Mouse (Mus musculus) forebrain, embryonic 13.5 days (tissue): ENCODE measurements around the gene Bmp4. TPM values are rescaled to one million over a fixed set of nuclear protein-coding genes. Genes with fewer than 3 reads are reported as not detected.
A peak's percentile ranks its signal among the peaks of the same experiment; 100 is the strongest.

ENCODE experiments used
- ATAC-seq: fragments of 200-750 bp; cut with Nextera tagmentation; 2 replicates; pipeline ENCODE4 v1.8.0; 2017
- H3K27ac ChIP-seq: fragments of 300-500 bp; sonication (generic); 2 replicates; pipeline ENCODE4 v1.5.1; 2015; ENCODE audit warnings: inconsistent platforms, mild to moderate bottlenecking, moderate library complexity
- H3K27me3 ChIP-seq: fragments of 300-500 bp; sonication (generic); 2 replicates; pipeline ENCODE4 v1.6.1; 2015; ENCODE audit warnings: mild to moderate bottlenecking, inconsistent platforms
- H3K36me3 ChIP-seq: fragments of 300-500 bp; sonication (generic); 2 replicates; pipeline ENCODE4 v1.6.1; 2015; ENCODE audit warnings: mild to moderate bottlenecking, inconsistent platforms; ENCODE audit not compliant: poor library complexity, severe bottlenecking
- H3K4me1 ChIP-seq: fragments of 300-500 bp; sonication (generic); 2 replicates; pipeline ENCODE4 v1.6.1; 2015; ENCODE audit warnings: inconsistent platforms
- H3K4me2 ChIP-seq: fragments of 300-500 bp; sonication (generic); 2 replicates; pipeline ENCODE4 v1.6.1; 2015; ENCODE audit warnings: inconsistent platforms, mild to moderate bottlenecking, moderate library complexity
- H3K4me3 ChIP-seq: fragments of 300-500 bp; sonication (generic); 2 replicates; pipeline ENCODE4 v1.5.1; 2015; ENCODE audit warnings: mild to moderate bottlenecking, inconsistent platforms
- H3K9ac ChIP-seq: fragments of 300-500 bp; sonication (generic); 2 replicates; pipeline ENCODE4 v1.6.1; 2015; ENCODE audit warnings: mild to moderate bottlenecking, inconsistent platforms
- H3K9me3 ChIP-seq: fragments of 300-500 bp; sonication (generic); replicated peaks from 2 replicates; pipeline ENCODE4 v1.6.1; 2016; ENCODE audit warnings: inconsistent platforms
- WGBS: fragments of 180-500 bp; shearing (Covaris S2); methylation state at CpG from one replicate; pipeline ENCODE4 v1.1.7; 2015; 5-methylcytosine and 5-hydroxymethylcytosine counted together
- polyA plus RNA-seq: library from polyadenylated mRNA; unstranded; fragments of >200 nt; fragmentation: Nextera tagmentation; extraction: Ambion mirVana; gene quantifications from 2 replicates; pipeline ENCODE4 v1.2.1, GENCODE M21; 2015

The Bmp4 gene
- 2.4 and 3.8 TPM in 2 replicates for polyA plus RNA-seq

- peaks cover 91% of the 10 kb centered on the region for H3K27me3 ChIP-seq
- H3K9ac ChIP-seq: no peak within 1 kb of the TSS
- no peak for ATAC-seq
- no peak within 1 kb of the TSS for H3K27ac ChIP-seq
- H3K4me2 ChIP-seq: peak within 1 kb of the TSS; percentile 56
- H3K4me3 ChIP-seq: peak within 1 kb of the TSS; percentile 32
- H3K36me3 ChIP-seq: no peaks in the 10 kb centered on the region
- WGBS: 2% methylated on average over 26 of the region's 26 CpGs
- peaks cover 47% of the 10 kb centered on the region for H3K4me1 ChIP-seq
- H3K9me3 ChIP-seq: no peaks in the 10 kb centered on the region
Measured at GRCm38 (mm10) chr14:46390249-46390775, at the start of gene Bmp4. Gene Bmp4, minus strand, starts transcription at chr14:46390669.

- H3K4me3 ChIP-seq: no peak overlapping the region
- no peaks in the 10 kb centered on the region for H3K4me1 ChIP-seq
- ATAC-seq: no peak
- H3K9ac ChIP-seq: no peak overlapping the region
- no peaks in the 10 kb centered on the region for H3K36me3 ChIP-seq
- no peaks in the 10 kb centered on the region for H3K27me3 ChIP-seq
- no peak overlapping the region for H3K4me2 ChIP-seq
- WGBS: 87% methylated on average over 5 of the region's 5 CpGs
- H3K27ac ChIP-seq: no peak overlapping the region
- no peaks in the 10 kb centered on the region for H3K9me3 ChIP-seq
Measured at GRCm38 (mm10) chr14:46439461-46440048, 49.1 kb upstream of the Bmp4 start.

- H3K9ac ChIP-seq: no peak overlapping the region
- H3K4me2 ChIP-seq: no peak overlapping the region
- H3K4me3 ChIP-seq: no peak overlapping the region
- ATAC-seq: no peak
- H3K27ac ChIP-seq: no peak overlapping the region
- no peaks in the 10 kb centered on the region for H3K27me3 ChIP-seq
- no peaks in the 10 kb centered on the region for H3K9me3 ChIP-seq
- 23% methylated on average over 9 of the region's 9 CpGs for WGBS
- no peaks in the 10 kb centered on the region for H3K36me3 ChIP-seq
- no peaks in the 10 kb centered on the region for H3K4me1 ChIP-seq
Measured at GRCm38 (mm10) chr14:46436471-46437090, 46.1 kb upstream of the Bmp4 start.

GRCm38 (mm10) chr14:46430231-46430630 lies 39.8 kb upstream of the Bmp4 start:
- H3K4me3 ChIP-seq: no peak overlapping the region
- H3K4me1 ChIP-seq: no peaks in the 10 kb centered on the region
- H3K27me3 ChIP-seq: no peaks in the 10 kb centered on the region
- no peak overlapping the region for H3K27ac ChIP-seq
- H3K36me3 ChIP-seq: no peaks in the 10 kb centered on the region
- H3K9me3 ChIP-seq: no peaks in the 10 kb centered on the region; the same call in 1 of the 2 replicates
- no peak overlapping the region for H3K9ac ChIP-seq
- ATAC-seq: no peak
- 95% methylated on average over 5 of the region's 5 CpGs for WGBS
- H3K4me2 ChIP-seq: no peak overlapping the region

GRCm38 (mm10) chr14:46427251-46427650 lies 36.8 kb upstream of the Bmp4 start:
- ATAC-seq: no peak
- H3K27me3 ChIP-seq: no peaks in the 10 kb centered on the region
- H3K4me3 ChIP-seq: no peak overlapping the region
- 95% methylated on average over 13 of the region's 13 CpGs for WGBS
- H3K4me2 ChIP-seq: no peak overlapping the region
- H3K36me3 ChIP-seq: no peaks in the 10 kb centered on the region
- no peaks in the 10 kb centered on the region; the same call in 1 of the 2 replicates for H3K9me3 ChIP-seq
- no peak overlapping the region for H3K27ac ChIP-seq
- no peaks in the 10 kb centered on the region for H3K4me1 ChIP-seq
- no peak overlapping the region for H3K9ac ChIP-seq

- no peak overlapping the region for H3K4me3 ChIP-seq
- 85% methylated on average over 3 of the region's 3 CpGs for WGBS
- H3K9me3 ChIP-seq: no peaks in the 10 kb centered on the region; the same call in 1 of the 2 replicates
- no peak overlapping the region for H3K9ac ChIP-seq
- no peak overlapping the region for H3K27ac ChIP-seq
- H3K4me2 ChIP-seq: no peak overlapping the region
- ATAC-seq: peak; percentile 65; the same call in 1 of the 2 replicates
- peaks cover 13% of the 10 kb centered on the region; the same call in 1 of the 2 replicates for H3K4me1 ChIP-seq
- H3K27me3 ChIP-seq: peaks cover 8% of the 10 kb centered on the region; the same call in 1 of the 2 replicates
- H3K36me3 ChIP-seq: no peaks in the 10 kb centered on the region
Measured at GRCm38 (mm10) chr14:46421823-46422222, 31.4 kb upstream of the Bmp4 start.

- no peaks in the 10 kb centered on the region for H3K9me3 ChIP-seq
- H3K36me3 ChIP-seq: no peaks in the 10 kb centered on the region
- 14% methylated on average over 10 of the region's 11 CpGs for WGBS
- H3K27ac ChIP-seq: no peak overlapping the region
- peaks cover 8% of the 10 kb centered on the region; the same call in 1 of the 2 replicates for H3K27me3 ChIP-seq
- H3K4me1 ChIP-seq: peaks cover 13% of the 10 kb centered on the region; the same call in 1 of the 2 replicates
- no peak overlapping the region for H3K9ac ChIP-seq
- no peak; the same call in 1 of the 2 replicates for ATAC-seq
- no peak overlapping the region for H3K4me3 ChIP-seq
- H3K4me2 ChIP-seq: 0 out of 2 replicates have a peak overlapping the region, but pooled peaks have one; percentile 6
Measured at GRCm38 (mm10) chr14:46419269-46419668, 28.8 kb upstream of the Bmp4 start.

- Histone ChIP-seq H3K4me1 (peaks cover 13% of the 10 kb centered on the region; the same call in 1 of the 2 replicates), H3K4me3 (no peak overlapping the region), H3K9ac (no peak overlapping the region), H3K27ac (no peak overlapping the region), H3K27me3 (peaks cover 8% of the 10 kb centered on the region; the same call in 1 of the 2 replicates), H3K9me3 (no peaks in the 10 kb centered on the region), H3K4me2 (no peak overlapping the region; the same call in 1 of the 2 replicates), H3K36me3 (no peaks in the 10 kb centered on the region)
- peak; percentile 43 for ATAC-seq
- WGBS: 27% methylated on average over 15 of the region's 15 CpGs
Measured at GRCm38 (mm10) chr14:46418371-46419097, 28.1 kb upstream of the Bmp4 start.

- Histone ChIP-seq H3K4me1 (no peaks in the 10 kb centered on the region), H3K27ac (no peak overlapping the region), H3K9ac (no peak overlapping the region), H3K27me3 (no peaks in the 10 kb centered on the region), H3K4me2 (no peak overlapping the region), H3K9me3 (no peaks in the 10 kb centered on the region), H3K4me3 (no peak overlapping the region), H3K36me3 (no peaks in the 10 kb centered on the region)
- ATAC-seq: no peak
- WGBS: 85% methylated on average over 7 of the region's 7 CpGs
Measured at GRCm38 (mm10) chr14:46412497-46413000, 22.1 kb upstream of the Bmp4 start.

- Histone ChIP-seq H3K36me3 (no peaks in the 10 kb centered on the region), H3K9me3 (no peaks in the 10 kb centered on the region), H3K4me1 (no peaks in the 10 kb centered on the region), H3K4me2 (no peak overlapping the region), H3K4me3 (no peak overlapping the region), H3K27ac (no peak overlapping the region), H3K27me3 (no peaks in the 10 kb centered on the region), H3K9ac (no peak overlapping the region)
- WGBS: 74% methylated on average over 4 of the region's 4 CpGs
- ATAC-seq: no peak
Measured at GRCm38 (mm10) chr14:46410557-46411120, 20.2 kb upstream of the Bmp4 start.

GRCm38 (mm10) chr14:46409016-46409415 lies 18.5 kb upstream of the Bmp4 start:
- Histone ChIP-seq H3K27me3 (no peaks in the 10 kb centered on the region), H3K9me3 (no peaks in the 10 kb centered on the region), H3K4me2 (no peak overlapping the region), H3K27ac (no peak overlapping the region), H3K4me3 (no peak overlapping the region), H3K36me3 (no peaks in the 10 kb centered on the region), H3K4me1 (no peaks in the 10 kb centered on the region), H3K9ac (no peak overlapping the region)
- ATAC-seq: no peak
- 87% methylated on average over 10 of the region's 10 CpGs for WGBS
